Mouse (Mus musculus): ENCODE data around the gene Cpvl. TPM values are rescaled to one million over a fixed set of nuclear protein-coding genes. Genes with fewer than 3 reads are reported as not detected.

Cpvl gene
- polyA plus RNA-seq, 1 experiment from 2014 or later = not detected

Other genes with a start within 250 kb of the Cpvl start
- 19.5 and 23.2 TPM in 2 replicates for gene Tril, start 157.8 kb downstream of the Cpvl start, polyA plus RNA-seq (2016; fragmentation: Nextera tagmentation; extraction: Ambion mirVana)
- gene Chn2, start 60.9 kb upstream of the Cpvl start, polyA plus RNA-seq (2016; fragmentation: Nextera tagmentation; extraction: Ambion mirVana) = 29.8 and 30.2 TPM in 2 replicates

Measured in forebrain, embryonic 12.5 days (tissue).